Mouse (Mus musculus) liver, embryonic 14.5 days (tissue): ENCODE measurements around the gene Nipsnap3a. TPM values are rescaled to one million over a fixed set of nuclear protein-coding genes. Genes with fewer than 3 reads are reported as not detected.
A peak's percentile ranks its signal among the peaks of the same experiment; 100 is the strongest.

ENCODE experiments used
- ATAC-seq: fragments of 200-750 bp; cut with Nextera tagmentation; 2 replicates; pipeline ENCODE4 v1.8.0; 2017; ENCODE audit warnings: moderate number of reproducible peaks, mild to moderate bottlenecking, moderate library complexity; ENCODE audit not compliant: insufficient read depth
- DNase-seq, 3 experiments: peaks; one replicate each; pipeline ENCODE4 v3.0.0-alpha.2; 2012 to 2013; ENCODE audit warnings: low read depth in 3 of 3, low spot score in 3 of 3
- H3K27ac ChIP-seq: fragments of 300-500 bp; sonication (generic); 2 replicates; pipeline ENCODE4 v1.5.1; 2014; ENCODE audit warnings: moderate library complexity, mild to moderate bottlenecking, control low read depth, inconsistent platforms
- H3K27me3 ChIP-seq: fragments of 300-500 bp; sonication (generic); 2 replicates; pipeline ENCODE4 v1.6.1; 2014; ENCODE audit warnings: mild to moderate bottlenecking, low read length, moderate library complexity; ENCODE audit not compliant: control insufficient read depth, insufficient read depth
- H3K36me3 ChIP-seq: fragments of 300-500 bp; sonication (generic); replicated peaks from 2 replicates; pipeline ENCODE4 v1.6.1; 2014; ENCODE audit warnings: low read depth; ENCODE audit not compliant: control insufficient read depth, insufficient read depth
- H3K4me1 ChIP-seq, 2 experiments: fragments of 200-500 bp in 1 of 2; fragments of 300-500 bp in 1 of 2; sonication (generic) in 1 of 2; replicated peaks; 2 replicates each; pipeline ENCODE4 v1.6.1; 2012 to 2014; ENCODE audit warnings: antibody characterized with exemption in 1 of 2, inconsistent platforms in 1 of 2, low read length in 1 of 2; ENCODE audit not compliant: control insufficient read depth in 2 of 2, insufficient read depth in 2 of 2
- H3K4me2 ChIP-seq: fragments of 300-500 bp; sonication (generic); 2 replicates; pipeline ENCODE4 v1.6.1; 2014; ENCODE audit warnings: low read depth, mild to moderate bottlenecking, control low read depth, moderate library complexity
- H3K4me3 ChIP-seq, 2 experiments: fragments of 200-500 bp in 1 of 2; fragments of 300-500 bp in 1 of 2; sonication (generic) in 1 of 2; 2 replicates each; pipeline ENCODE4 v1.5.1; 2012 to 2014; ENCODE audit warnings: low read depth in 2 of 2, low read length in 2 of 2, mild to moderate bottlenecking in 2 of 2, control low read depth in 1 of 2, inconsistent platforms in 1 of 2, moderate library complexity in 1 of 2; ENCODE audit not compliant: insufficient read depth in 1 of 2
- H3K9ac ChIP-seq: fragments of 300-500 bp; sonication (generic); replicated peaks from 2 replicates; pipeline ENCODE4 v1.6.1; 2014; ENCODE audit warnings: mild to moderate bottlenecking, control low read depth, moderate library complexity
- H3K9me3 ChIP-seq: fragments of 300-500 bp; sonication (generic); 2 replicates; pipeline ENCODE4 v1.6.1; 2016; ENCODE audit warnings: low read length, mixed read lengths; ENCODE audit not compliant: control insufficient read depth
- CTCF ChIP-seq: IDR thresholded peaks from 2 replicates; pipeline ENCODE4 v1.5.1; 2016; ENCODE audit warnings: antibody characterized with exemption, low read depth, control low read depth
- EP300 ChIP-seq: IDR thresholded peaks from 2 replicates; pipeline ENCODE4 v1.6.1; 2016; ENCODE audit warnings: antibody characterized with exemption, low read depth
- whole genome bisulfite sequencing: fragments of 180-500 bp; shearing (Covaris S2); extraction: QIAGEN DNeasy Blood & Tissue Kit; methylation state at CpG from one replicate; pipeline ENCODE4 v1.1.7; 2014; ENCODE audit not compliant: insufficient replicate concordance; 5-methylcytosine and 5-hydroxymethylcytosine counted together
- polyA plus RNA-seq, 2 experiments: library from polyadenylated mRNA; depleted of rRNA in 1 of 2; stranded (reverse) in 1 of 2; unstranded in 1 of 2; fragments of >200 nt; fragmentation: Nextera tagmentation in 1 of 2; extraction: Ambion mirVana in 1 of 2; gene quantifications; 2 replicates each; pipeline versions ENCODE4 v1.2.1 to v1.2.3; 2012 to 2014

The Nipsnap3a gene
- polyA plus RNA-seq, 2 experiments: not detected

- Histone ChIP-seq H3K27ac (no peak overlapping the region), H3K27me3 (no peaks in the 10 kb centered on the region), H3K4me3 (no peak overlapping the region), H3K4me2 (no peak overlapping the region), H3K36me3 (no peaks in the 10 kb centered on the region), H3K9ac (no peak overlapping the region), H3K4me1 (peaks cover 0 to 7% of the 10 kb centered on the region in 2 experiments; a peak in 2 of 4 replicates), H3K9me3 (no peaks in the 10 kb centered on the region)
- DNase-seq (no peak), ATAC-seq (no peak)
- 56% methylated on average over 4 of the region's 4 CpGs for WGBS
- no peak for TF ChIP-seq CTCF
- TF ChIP-seq EP300: no peak
Measured at GRCm38 (mm10) chr4:53009871-53010270, 20.8 kb downstream of the Nipsnap3a start.

- H3K4me2 ChIP-seq: peak within 1 kb of the TSS; percentile 77
- H3K4me3 ChIP-seq: peak within 1 kb of the TSS; percentile 75 to 80
- TF ChIP-seq EP300 (no peak), CTCF (no peak)
- ATAC-seq (peak; percentile 97), DNase-seq (peak; percentile 85 to 90 (median 87))
- no peaks in the 10 kb centered on the region for H3K27me3 ChIP-seq
- H3K36me3 ChIP-seq: peaks cover 9% of the 10 kb centered on the region
- H3K9ac ChIP-seq: peak within 1 kb of the TSS; percentile 67
- peak within 1 kb of the TSS; percentile 43; the same call in 1 of the 2 replicates for H3K27ac ChIP-seq
- H3K9me3 ChIP-seq: no peaks in the 10 kb centered on the region; the same call in 1 of the 2 replicates
- under 1% methylated on average over 62 of the region's 63 CpGs for WGBS
- H3K4me1 ChIP-seq: peaks cover 0 to 7% of the 10 kb centered on the region in 2 experiments; a peak in 2 of 4 replicates
Measured at GRCm38 (mm10) chr4:53011732-53012361, 22.8 kb downstream of the Nipsnap3a start, which contains the start of gene Nipsnap3b. Gene Nipsnap3b (plus strand): TSS chr4:53011880.

- Histone ChIP-seq H3K9me3 (no peaks in the 10 kb centered on the region; the same call in 1 of the 2 replicates), H3K4me1 (peaks cover 0 to 7% of the 10 kb centered on the region in 2 experiments; a peak in 2 of 4 replicates), H3K4me2 (no peak overlapping the region), H3K27ac (no peak overlapping the region), H3K27me3 (no peaks in the 10 kb centered on the region), H3K36me3 (peaks cover 14% of the 10 kb centered on the region), H3K9ac (no peak overlapping the region), H3K4me3 (no peak overlapping the region)
- no peak for ATAC-seq
- DNase-seq: no peak
- no peak for TF ChIP-seq CTCF
- TF ChIP-seq EP300: no peak
- 77% methylated on average over 7 of the region's 7 CpGs for WGBS
Measured at GRCm38 (mm10) chr4:53014421-53014820, 25.3 kb downstream of the Nipsnap3a start.

GRCm38 (mm10) chr4:53015024-53015423, 26.0 kb downstream of the Nipsnap3a start:
- Histone ChIP-seq H3K4me3 (no peak overlapping the region), H3K4me2 (no peak overlapping the region), H3K36me3 (peaks cover 14% of the 10 kb centered on the region), H3K4me1 (peaks cover 0 to 7% of the 10 kb centered on the region in 2 experiments; a peak in 2 of 4 replicates), H3K27me3 (no peaks in the 10 kb centered on the region), H3K9me3 (no peaks in the 10 kb centered on the region; the same call in 1 of the 2 replicates), H3K27ac (no peak overlapping the region), H3K9ac (no peak overlapping the region)
- 85% methylated on average over 3 of the region's 3 CpGs for WGBS
- ATAC-seq: no peak
- no peak for DNase-seq
- no peak for TF ChIP-seq CTCF
- no peak for TF ChIP-seq EP300

- Histone ChIP-seq H3K36me3 (peaks cover 14% of the 10 kb centered on the region), H3K27me3 (no peaks in the 10 kb centered on the region), H3K4me2 (no peak overlapping the region), H3K4me3 (no peak overlapping the region), H3K9ac (no peak overlapping the region), H3K27ac (no peak overlapping the region), H3K9me3 (no peaks in the 10 kb centered on the region; the same call in 1 of the 2 replicates), H3K4me1 (no peaks in the 10 kb centered on the region)
- WGBS: 77% methylated on average over 1 of the region's 1 CpGs
- TF ChIP-seq EP300 (no peak), CTCF (no peak)
- DNase-seq (no peak), ATAC-seq (no peak)
Measured at GRCm38 (mm10) chr4:53018392-53018791, 29.3 kb downstream of the Nipsnap3a start.
